Comparison of ENCODE assay signal across 10 mouse cellular contexts in genomic region chr6:115005351-115005890, GRCm38 (mm10). TPM values are rescaled to one million over a fixed set of nuclear protein-coding genes. Genes with fewer than 3 reads are reported as not detected.
DNase-seq lines count a peak whose midpoint lies in the region; ATAC-seq lines count a peak whose summit lies in the region.
"Had no signal": no experiment of that assay in that cellular context is flagged by ENCODE, and none has a peak within 500 bp of the region (broad histone marks: within the 10 kb centered on the region; RNA-seq: fewer than 3 reads in every experiment).

No protein-coding gene starts in this region.

- peaks cover 41% of the 10 kb centered on the region for H3K36me3 ChIP-seq in kidney, embryonic 15.5 days

- peak; percentile 34 for DNase-seq in left cerebral cortex, adult 11 months (ENCODE audit: low spot score)
- DNase-seq in left cerebral cortex, postnatal 10 days (ENCODE audit: extremely low spot score in 1 of 2, low spot score in 2 of 2): no peak
- DNase-seq in cerebellum, adult 8-10 months: peak; percentile 73
- DNase-seq in layer of hippocampus, adult 11-12 months (ENCODE audit: low spot score): peak; percentile 76
- DNase-seq in right cerebral cortex, postnatal 10 days (ENCODE audit: low spot score in 2 of 2): peak; percentile 52 to 60
- no peak for DNase-seq in heart, adult 11 months
- no peak for DNase-seq in urinary bladder, postnatal 14 days (ENCODE audit: low spot score)

- H3K4me1 ChIP-seq in kidney, embryonic 15.5 days: peaks cover 9% of the 10 kb centered on the region
- H3K4me1 ChIP-seq: hindbrain, embryonic 15.5 days had no signal

- no peak for ATAC-seq in kidney, embryonic 15.5 days (replicated peaks; ENCODE audit: low FRiP score)

- no peak overlapping the region for H3K4me3 ChIP-seq in kidney, embryonic 15.5 days (replicated peaks)
- H3K4me3 ChIP-seq: hindbrain, embryonic 15.5 days; neural tube, embryonic 13.5 days had no signal

- intact Hi-C loops in left cerebral cortex, postnatal 10 days (cut with DNase I): no loop called here

- WGBS in kidney, embryonic 15.5 days: 85% methylated on average over 8 of the region's 8 CpGs

- H3K9me3 ChIP-seq in kidney, embryonic 15.5 days (replicated peaks): no peaks in the 10 kb centered on the region
- H3K9me3 ChIP-seq: hindbrain, embryonic 15.5 days; neural tube, embryonic 13.5 days had no signal

- H3K4me2 ChIP-seq in kidney, embryonic 15.5 days: no peak overlapping the region
- H3K4me2 ChIP-seq: hindbrain, embryonic 15.5 days; neural tube, embryonic 13.5 days had no signal

- no peak overlapping the region for H3K9ac ChIP-seq in kidney, embryonic 15.5 days
- H3K9ac ChIP-seq: hindbrain, embryonic 15.5 days; neural tube, embryonic 13.5 days had no signal

- H3K27me3 ChIP-seq in kidney, embryonic 15.5 days: no peaks in the 10 kb centered on the region
- H3K27me3 ChIP-seq: hindbrain, embryonic 15.5 days; neural tube, embryonic 13.5 days had no signal

- no peak overlapping the region for H3K27ac ChIP-seq in kidney, embryonic 15.5 days
- H3K27ac ChIP-seq: hindbrain, embryonic 15.5 days; neural tube, embryonic 13.5 days had no signal

RNA-seq across cellular contexts. Expression of gene Tamm41, which starts 32.3 kb away (rescaled TPM):
- total RNA-seq in left cerebral cortex, postnatal 10 days (2021): 10 to 100 TPM; 20.8 to 21.1 TPM
- 62.1 and 64.1 TPM in 2 replicates for polyA plus RNA-seq in kidney, embryonic 15.5 days (2015; fragmentation: Nextera tagmentation; extraction: Ambion mirVana)

RNA-seq across cellular contexts. Expression of gene Vgll4, which starts 35.6 kb away (rescaled TPM):
- 10 to 100 TPM; 42.7 to 51.8 TPM for total RNA-seq in left cerebral cortex, postnatal 10 days (2021)
- 106 and 110 TPM in 2 replicates for polyA plus RNA-seq in kidney, embryonic 15.5 days (2015; fragmentation: Nextera tagmentation; extraction: Ambion mirVana)

Comparison
In these comparisons a context has a peak if more than half of its experiments do, and no peak if none do; other contexts are left out.
1. DNase-seq: peak in left cerebral cortex, adult 11 months (single experiment), cerebellum, adult 8-10 months (single experiment), layer of hippocampus, adult 11-12 months (single experiment) and right cerebral cortex, postnatal 10 days (2 of 2); none in left cerebral cortex, postnatal 10 days (0 of 2), heart, adult 11 months (single experiment) and urinary bladder, postnatal 14 days (single experiment).